Mouse (Mus musculus) CH12.LX (cell line): ENCODE results near the gene Timp3. TPM values are rescaled to one million over a fixed set of nuclear protein-coding genes. Genes with fewer than 3 reads are reported as not detected.

Source experiments
- DNase-seq: peaks from one replicate; pipeline ENCODE4 v3.0.0-alpha.2; 2013; ENCODE audit errors: extremely low read depth
- H3K27ac ChIP-seq: 2 replicates; pipeline ENCODE4 v1.5.1; 2012; ENCODE audit warnings: low read depth, mild to moderate bottlenecking, control low read depth, moderate library complexity; ENCODE audit not compliant: insufficient read depth
- H3K27me3 ChIP-seq: replicated peaks from 2 replicates; pipeline ENCODE3; 2012; ENCODE audit warnings: inconsistent platforms
- H3K36me3 ChIP-seq, 2 experiments: replicated peaks in 1 of 2; 2 replicates each; pipeline versions ENCODE3 to v1.6.1; 2012; ENCODE audit warnings: inconsistent platforms in 1 of 2, low read length in 1 of 2, mild to moderate bottlenecking in 1 of 2, mixed read lengths in 1 of 2, moderate library complexity in 1 of 2; ENCODE audit not compliant: control insufficient read depth in 1 of 2, insufficient read depth in 1 of 2
- H3K4me1 ChIP-seq, 2 experiments: 2 replicates each; pipeline ENCODE4 v1.6.1; 2012; ENCODE audit warnings: inconsistent platforms in 1 of 2, moderate library complexity in 1 of 2; ENCODE audit not compliant: insufficient read depth in 2 of 2, control insufficient read depth in 1 of 2
- H3K4me2 ChIP-seq: 2 replicates; pipeline ENCODE4 v1.6.1; 2012; ENCODE audit warnings: low read depth, mild to moderate bottlenecking, control low read depth; ENCODE audit not compliant: poor library complexity, insufficient read depth, severe bottlenecking
- H3K4me3 ChIP-seq, 3 experiments: fragments of 150-350 bp in 1 of 3; sonication (generic) in 1 of 3; replicated peaks in 1 of 3; 2 replicates each; pipeline versions ENCODE3 to v1.5.1; 2011 to 2012; ENCODE audit warnings: low read depth in 2 of 3, low read length in 2 of 3, mild to moderate bottlenecking in 2 of 3, moderate library complexity in 2 of 3, control low read depth in 1 of 3, improper control_type of control experiment in 1 of 3, inconsistent platforms in 1 of 3, mixed read lengths in 1 of 3; ENCODE audit not compliant: poor library complexity in 1 of 3
- H3K79me2 ChIP-seq: replicated peaks from 2 replicates; pipeline ENCODE4 v1.6.1; 2012; ENCODE audit warnings: mild to moderate bottlenecking, moderate library complexity; ENCODE audit not compliant: control insufficient read depth, poor library complexity, insufficient read depth, severe bottlenecking; ENCODE audit errors: extremely low read depth
- H3K9ac ChIP-seq: 2 replicates; pipeline ENCODE4 v1.6.1; 2012; ENCODE audit warnings: low read depth, mild to moderate bottlenecking, control low read depth, moderate library complexity; ENCODE audit not compliant: insufficient read depth
- H3K9me3 ChIP-seq: replicated peaks from 2 replicates; pipeline ENCODE3; 2012; ENCODE audit warnings: low read length, inconsistent platforms, mixed read lengths
- BHLHE40 ChIP-seq: IDR thresholded peaks from 2 replicates; pipeline ENCODE4 v1.6.1; 2011; ENCODE audit warnings: mild to moderate bottlenecking, low read depth, low read length, improper control_type of control experiment
- ELF1 ChIP-seq: IDR thresholded peaks from 2 replicates; pipeline ENCODE4 v1.6.1; 2014; ENCODE audit warnings: low read depth, mild to moderate bottlenecking, inconsistent platforms, low read length, improper control_type of control experiment
- EP300 ChIP-seq: IDR thresholded peaks from 2 replicates; pipeline ENCODE4 v1.6.1; 2011; ENCODE audit warnings: low read length, improper control_type of control experiment
- HCFC1 ChIP-seq: IDR thresholded peaks from 2 replicates; pipeline ENCODE4 v1.6.1; 2012; ENCODE audit warnings: low read depth, mild to moderate bottlenecking, inconsistent platforms, low read length, improper control_type of control experiment
- JUN ChIP-seq: IDR thresholded peaks from 2 replicates; pipeline ENCODE4 v1.6.1; 2011; ENCODE audit warnings: low read depth, mild to moderate bottlenecking, low read length, improper control_type of control experiment, moderate library complexity; ENCODE audit not compliant: insufficient read depth
- JUND ChIP-seq: conservative IDR thresholded peaks from 2 replicates; pipeline ENCODE4 v1.6.1; 2011; ENCODE audit warnings: low read depth, low read length, improper control_type of control experiment
- KAT2A ChIP-seq: IDR thresholded peaks from 2 replicates; pipeline ENCODE4 v1.6.1; 2012; ENCODE audit warnings: low read length, improper control_type of control experiment, inconsistent platforms; ENCODE audit not compliant: insufficient replicate concordance
- MAFK ChIP-seq: IDR thresholded peaks from 2 replicates; pipeline ENCODE4 v1.6.1; 2011; ENCODE audit warnings: low read length, improper control_type of control experiment; ENCODE audit not compliant: insufficient replicate concordance
- MEF2A ChIP-seq: IDR thresholded peaks from 2 replicates; pipeline ENCODE4 v1.6.1; 2014; ENCODE audit warnings: low read depth, mild to moderate bottlenecking, inconsistent platforms, low read length, improper control_type of control experiment, borderline replicate concordance
- MXI1 ChIP-seq: IDR thresholded peaks from 2 replicates; pipeline ENCODE4 v1.6.1; 2011; ENCODE audit warnings: mild to moderate bottlenecking, low read depth, low read length, improper control_type of control experiment
- MYC ChIP-seq: IDR thresholded peaks from 2 replicates; pipeline ENCODE4 v1.6.1; 2011; ENCODE audit warnings: low read depth, mild to moderate bottlenecking, improper control_type of control experiment, low read length
- NELFE ChIP-seq: IDR thresholded peaks from 2 replicates; pipeline ENCODE4 v1.6.1; 2011; ENCODE audit warnings: low read depth, low read length, improper control_type of control experiment
- PAX5 ChIP-seq: IDR thresholded peaks from 2 replicates; pipeline ENCODE4 v1.6.1; 2012; ENCODE audit warnings: low read length, inconsistent platforms, mixed read lengths
- RCOR1 ChIP-seq: conservative IDR thresholded peaks from 2 replicates; pipeline ENCODE4 v1.6.1; 2012; ENCODE audit warnings: low read depth, mild to moderate bottlenecking, inconsistent platforms, low read length, improper control_type of control experiment
- SMC3 ChIP-seq: IDR thresholded peaks from 2 replicates; pipeline ENCODE4 v1.6.1; 2011; ENCODE audit warnings: low read depth, low read length, improper control_type of control experiment
- TBP ChIP-seq: conservative IDR thresholded peaks from 2 replicates; pipeline ENCODE4 v1.6.1; 2011; ENCODE audit warnings: low read depth, low read length, improper control_type of control experiment
- TCF12 ChIP-seq: IDR thresholded peaks from 2 replicates; pipeline ENCODE4 v1.6.1; 2014; ENCODE audit warnings: low read depth, mild to moderate bottlenecking, inconsistent platforms, low read length, improper control_type of control experiment
- USF1 ChIP-seq: IDR thresholded peaks from 2 replicates; pipeline ENCODE4 v1.6.1; 2014; ENCODE audit warnings: low read depth, mild to moderate bottlenecking, inconsistent platforms, low read length, improper control_type of control experiment
- USF2 ChIP-seq: conservative IDR thresholded peaks from 2 replicates; pipeline ENCODE4 v1.6.1; 2011; ENCODE audit warnings: low read depth, low read length, improper control_type of control experiment
- ZC3H11A ChIP-seq: IDR thresholded peaks from 2 replicates; pipeline ENCODE4 v1.6.1; 2012; ENCODE audit warnings: low read depth, mild to moderate bottlenecking, inconsistent platforms, low read length, improper control_type of control experiment
- ZNF384 ChIP-seq: IDR thresholded peaks from 2 replicates; pipeline ENCODE4 v1.6.1; 2012; ENCODE audit warnings: low read depth, low read length, improper control_type of control experiment, inconsistent platforms
- dilution Hi-C: fragments of 300-500 bp; cut with MboI; formaldehyde crosslinking; loops from 2 replicates; pipeline ENCODE4 v1.14.3; 2020; ENCODE audit warnings: low sequenced_read_pairs; ENCODE audit not compliant: extremely low pct_unique_long_range_greater_than_20kb, extremely low pct_ligation_motif_present
- in situ Hi-C: fragments of 300-500 bp; cut with MboI; formaldehyde crosslinking; loops from 3 replicates; pipeline ENCODE4 v1.14.3; 2019; ENCODE audit warnings: low sequenced_read_pairs, low pct_ligation_motif_present, low pct_unique_long_range_greater_than_20kb, mixed read lengths
- polyA plus RNA-seq: library from polyadenylated mRNA; unstranded; fragments of >175 nt; gene quantifications from 2 replicates; pipeline ENCODE4 v1.2.1, GENCODE M21; 2012; ENCODE audit warnings: low read depth; ENCODE audit not compliant: insufficient read length
- total RNA-seq, 2 experiments: library from RNA; depleted of rRNA; stranded (reverse); fragments of 300-350 nt in 1 of 2; fragments of >200 nt in 1 of 2; gene quantifications; 2 replicates each; pipeline ENCODE4 v1.2.3; 2012 to 2014

The Timp3 gene
- total and polyA plus RNA-seq, 3 experiments: 0.09 to 0.17 TPM; not detected in 1

DNA sequence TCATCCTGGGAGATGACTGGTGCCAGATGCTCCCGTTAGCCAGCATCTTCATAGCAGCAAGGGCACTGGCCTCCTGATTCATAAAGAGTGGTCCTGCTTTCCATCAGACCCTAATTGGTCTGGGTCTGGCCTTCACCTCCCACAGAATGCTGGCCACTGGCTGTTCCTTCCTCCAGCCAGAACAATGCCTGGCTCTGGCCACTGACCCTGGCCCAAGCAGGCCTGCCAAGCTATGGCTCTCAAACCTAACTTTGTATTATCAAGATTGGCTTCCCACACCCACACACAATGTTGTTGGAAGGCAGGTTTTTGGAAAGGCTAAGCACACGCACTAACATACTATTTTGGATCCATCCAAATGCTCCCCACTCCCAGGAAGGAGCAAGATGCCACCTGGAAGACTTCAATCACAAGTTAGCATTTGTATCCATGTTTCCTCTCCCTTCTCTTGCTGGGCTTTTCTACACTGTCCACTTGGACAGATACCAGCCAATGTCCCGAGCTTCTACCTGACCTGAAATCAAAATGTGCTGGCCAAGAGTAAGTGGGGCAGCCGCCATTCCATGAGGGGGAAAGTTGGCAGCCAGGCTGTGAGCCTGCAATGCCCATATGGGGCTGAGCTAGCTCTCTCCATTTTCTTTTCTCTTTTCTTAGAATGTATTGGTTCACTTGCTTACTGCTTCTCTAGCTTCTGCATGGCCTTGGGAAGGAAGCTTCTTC is 23.3 kb downstream of the Timp3 start:
- dilution Hi-C loops: no loop called here
- H3K4me2 ChIP-seq: no peak overlapping the region
- no peaks in the 10 kb centered on the region for H3K9me3 ChIP-seq
- H3K27ac ChIP-seq: no peak overlapping the region
- peaks cover 0 to 18% of the 10 kb centered on the region in 2 experiments for H3K36me3 ChIP-seq
- no peak for DNase-seq
- H3K27me3 ChIP-seq: no peaks in the 10 kb centered on the region
- H3K4me1 ChIP-seq: no peaks in the 10 kb centered on the region
- H3K9ac ChIP-seq: no peak overlapping the region
- H3K4me3 ChIP-seq: no peak overlapping the region
- in situ Hi-C loops: no loop called here
- no peaks in the 10 kb centered on the region for H3K79me2 ChIP-seq
- no peak for TF ChIP-seq TBP
- TF ChIP-seq MXI1: no peak
- TF ChIP-seq PAX5: no peak
- TF ChIP-seq KAT2A: no peak
- no peak for TF ChIP-seq ZC3H11A
- TF ChIP-seq JUN: no peak
- TF ChIP-seq MEF2A: no peak
- no peak for TF ChIP-seq ELF1
- no peak for TF ChIP-seq HCFC1
- TF ChIP-seq BHLHE40: no peak
- TF ChIP-seq SMC3: no peak
- TF ChIP-seq JUND: no peak
- TF ChIP-seq TCF12: no peak
- no peak for TF ChIP-seq MYC
- no peak for TF ChIP-seq EP300
- TF ChIP-seq MAFK: no peak

DNA sequence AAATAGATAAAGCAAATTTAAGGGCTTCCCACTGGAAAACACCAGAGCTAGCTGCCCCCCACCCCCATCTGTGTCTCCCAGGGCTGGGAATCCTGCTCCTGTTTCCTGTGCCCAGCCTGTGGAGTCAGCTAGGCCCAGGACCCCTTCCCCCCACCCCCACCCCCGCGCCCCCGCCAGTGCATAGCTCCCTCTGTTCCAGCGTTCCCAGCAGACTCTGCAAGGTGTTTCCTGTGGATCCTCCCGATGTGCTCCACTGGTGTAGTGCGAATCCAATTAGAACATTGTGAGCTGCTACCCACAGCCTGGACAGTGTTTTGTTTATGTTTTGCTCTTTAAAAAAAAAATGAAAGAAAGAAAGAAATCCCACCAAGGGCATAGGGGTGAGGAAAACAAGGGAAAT is 25.1 kb downstream of the Timp3 start:
- dilution Hi-C loops (no loop called here), in situ Hi-C loops (no loop called here)
- Histone ChIP-seq H3K79me2 (no peaks in the 10 kb centered on the region), H3K4me3 (no peak overlapping the region), H3K9me3 (no peaks in the 10 kb centered on the region), H3K4me1 (no peaks in the 10 kb centered on the region), H3K27ac (no peak overlapping the region), H3K36me3 (peaks cover 0 to 25% of the 10 kb centered on the region in 2 experiments), H3K4me2 (no peak overlapping the region), H3K9ac (no peak overlapping the region), H3K27me3 (no peaks in the 10 kb centered on the region)
- TF ChIP-seq USF1 (no peak), JUND (no peak), MXI1 (no peak), USF2 (no peak), NELFE (no peak), ZNF384 (no peak), SMC3 (no peak), MYC (no peak), MEF2A (no peak), PAX5 (no peak), RCOR1 (no peak)
- no peak for DNase-seq
